In genomic region chr10:42154727-42155126, GRCm38 (mm10) we compare ENCODE assay signal across 15 mouse cellular contexts.
"Had no signal": no experiment of that assay in that cellular context is flagged by ENCODE, and none has a peak within 500 bp of the region (broad histone marks: within the 10 kb centered on the region; RNA-seq: fewer than 3 reads in every experiment).

No protein-coding gene starts in this region.

- DNase-seq: liver, postnatal 0 days; lung, adult 2 months; lung, postnatal 14 days; lung, postnatal 36 days; midbrain, embryonic 14.5 days; retina, postnatal 1 day; right cerebral cortex, adult 18-20 months; right cerebral cortex, postnatal 25 days; right cerebral cortex, postnatal 4 days; spleen, adult 18-20 months; thymus, adult 18-20 months; thymus, postnatal 25 days; thymus, postnatal 4 days had no signal

- ATAC-seq: liver, postnatal 0 days; lung, postnatal 0 days; midbrain, embryonic 16.5 days had no signal
